Mouse (Mus musculus) forebrain, embryonic 12.5 days (tissue): ENCODE measurements around the gene Bcat1. TPM values are rescaled to one million over a fixed set of nuclear protein-coding genes. Genes with fewer than 3 reads are reported as not detected.

Source experiments
- ATAC-seq: fragments of 200-750 bp; cut with Nextera tagmentation; 2 replicates; pipeline ENCODE4 v1.8.0; 2017; ENCODE audit warnings: moderate TSS enrichment; ENCODE audit not compliant: low FRiP score
- H3K27ac ChIP-seq: fragments of 300-500 bp; sonication (generic); 2 replicates; pipeline ENCODE4 v1.5.1; 2016; ENCODE audit warnings: mild to moderate bottlenecking
- H3K27me3 ChIP-seq: fragments of 300-500 bp; sonication (generic); 2 replicates; pipeline ENCODE4 v1.6.1; 2016; ENCODE audit warnings: mild to moderate bottlenecking
- H3K36me3 ChIP-seq: fragments of 300-500 bp; sonication (generic); replicated peaks from 2 replicates; pipeline ENCODE4 v1.6.1; 2016; ENCODE audit warnings: mild to moderate bottlenecking
- H3K4me1 ChIP-seq: fragments of 300-500 bp; sonication (generic); 2 replicates; pipeline ENCODE4 v1.6.1; 2016
- H3K4me2 ChIP-seq: fragments of 300-500 bp; sonication (generic); 2 replicates; pipeline ENCODE4 v1.6.1; 2016; ENCODE audit warnings: mild to moderate bottlenecking, moderate library complexity
- H3K4me3 ChIP-seq: fragments of 300-500 bp; sonication (generic); replicated peaks from 2 replicates; pipeline ENCODE4 v1.5.1; 2016; ENCODE audit warnings: mild to moderate bottlenecking
- H3K9ac ChIP-seq: fragments of 300-500 bp; sonication (generic); 2 replicates; pipeline ENCODE4 v1.6.1; 2016; ENCODE audit warnings: mild to moderate bottlenecking
- H3K9me3 ChIP-seq: fragments of 300-500 bp; sonication (generic); 2 replicates; pipeline ENCODE4 v1.6.1; 2016
- WGBS: fragments of 180-500 bp; shearing (Covaris S2); methylation state at CpG from one replicate; pipeline ENCODE4 v1.1.7; 2016; 5-methylcytosine and 5-hydroxymethylcytosine counted together
- polyA plus RNA-seq: library from polyadenylated mRNA; unstranded; fragments of >200 nt; fragmentation: Nextera tagmentation; extraction: Ambion mirVana; gene quantifications from 2 replicates; pipeline ENCODE4 v1.2.1, GENCODE M21; 2016

Bcat1 gene
- polyA plus RNA-seq, 1 experiment from 2014 or later, result 98.9 TPM

GRCm38 (mm10) chr6:145065301-145065845 lies 10.6 kb downstream of the Bcat1 start:
- H3K36me3 ChIP-seq, result no peaks in the 10 kb centered on the region
- no peak overlapping the region for H3K4me3 ChIP-seq
- H3K9ac ChIP-seq, result no peak overlapping the region
- H3K27me3 ChIP-seq, result no peaks in the 10 kb centered on the region
- no peak overlapping the region for H3K4me2 ChIP-seq
- 89% methylated on average over 4 of the region's 4 CpGs for WGBS
- H3K4me1 ChIP-seq, result peaks cover 6% of the 10 kb centered on the region; the same call in 1 of the 2 replicates
- no peak overlapping the region for H3K27ac ChIP-seq
- no peaks in the 10 kb centered on the region for H3K9me3 ChIP-seq
- ATAC-seq, result no peak

DNA sequence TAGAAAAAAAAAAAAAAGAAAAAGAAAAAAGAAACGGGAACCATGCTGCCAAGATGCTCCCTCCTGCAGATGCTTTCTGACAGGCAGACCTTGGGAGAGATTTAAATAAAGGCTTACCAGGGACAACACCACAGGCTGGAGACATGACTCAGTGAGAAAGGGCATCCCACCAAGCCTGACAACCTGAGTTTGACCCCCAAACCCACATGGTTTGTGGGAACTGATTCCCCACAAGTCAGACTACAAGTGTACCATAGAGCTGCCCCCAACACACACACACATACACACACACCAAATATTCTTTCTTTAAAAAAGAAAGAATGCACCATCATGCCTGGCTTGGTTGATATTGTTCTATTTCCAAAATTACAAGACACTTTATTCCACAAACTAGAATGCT lies 11.9 kb downstream of the Bcat1 start:
- Histone ChIP-seq H3K27ac (no peak overlapping the region), H3K9me3 (no peaks in the 10 kb centered on the region), H3K36me3 (no peaks in the 10 kb centered on the region), H3K9ac (no peak overlapping the region), H3K4me2 (no peak overlapping the region), H3K4me1 (peaks cover 6% of the 10 kb centered on the region; the same call in 1 of the 2 replicates), H3K27me3 (no peaks in the 10 kb centered on the region), H3K4me3 (no peak overlapping the region)
- WGBS, result 59% methylated on average over 1 of the region's 1 CpGs
- no peak for ATAC-seq

DNA sequence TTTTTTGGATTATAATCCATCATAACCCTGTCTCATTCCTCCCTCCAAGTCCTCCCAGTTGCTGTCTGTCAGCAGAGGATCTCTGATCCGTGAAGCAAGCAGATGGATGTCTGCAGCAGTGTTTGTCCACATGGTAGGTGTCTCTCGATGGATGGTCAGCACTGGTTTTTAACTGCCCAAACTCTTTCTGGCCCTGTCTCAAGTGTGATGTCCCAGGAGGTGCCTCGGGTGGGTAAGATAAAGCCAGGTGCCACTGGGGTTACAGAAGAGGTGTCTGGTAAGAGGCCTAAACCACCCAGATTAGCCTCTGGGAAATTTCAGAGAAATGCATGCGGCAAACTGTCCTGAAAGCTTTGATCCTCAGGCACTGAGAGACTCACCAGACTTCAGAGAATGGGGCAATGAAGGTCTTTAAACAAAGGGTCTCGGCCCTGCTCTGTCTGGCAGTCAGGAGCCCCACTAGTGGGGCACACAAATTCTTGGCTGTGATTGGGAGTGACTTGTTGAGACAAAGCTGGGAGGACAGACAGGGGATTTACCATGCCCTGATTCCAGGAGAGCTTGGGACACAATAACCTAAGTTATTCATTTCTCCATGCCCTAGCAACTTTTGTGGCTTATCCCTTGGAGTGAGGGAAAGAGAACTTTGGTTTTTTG lies 12.6 kb downstream of the Bcat1 start:
- no peak overlapping the region for H3K4me2 ChIP-seq
- 62% methylated on average over 5 of the region's 5 CpGs for WGBS
- H3K27ac ChIP-seq, result no peak overlapping the region
- H3K9ac ChIP-seq, result no peak overlapping the region
- peaks cover 6% of the 10 kb centered on the region; the same call in 1 of the 2 replicates for H3K4me1 ChIP-seq
- no peak overlapping the region for H3K4me3 ChIP-seq
- no peaks in the 10 kb centered on the region for H3K27me3 ChIP-seq
- H3K36me3 ChIP-seq, result no peaks in the 10 kb centered on the region
- no peak for ATAC-seq
- H3K9me3 ChIP-seq, result no peaks in the 10 kb centered on the region

DNA sequence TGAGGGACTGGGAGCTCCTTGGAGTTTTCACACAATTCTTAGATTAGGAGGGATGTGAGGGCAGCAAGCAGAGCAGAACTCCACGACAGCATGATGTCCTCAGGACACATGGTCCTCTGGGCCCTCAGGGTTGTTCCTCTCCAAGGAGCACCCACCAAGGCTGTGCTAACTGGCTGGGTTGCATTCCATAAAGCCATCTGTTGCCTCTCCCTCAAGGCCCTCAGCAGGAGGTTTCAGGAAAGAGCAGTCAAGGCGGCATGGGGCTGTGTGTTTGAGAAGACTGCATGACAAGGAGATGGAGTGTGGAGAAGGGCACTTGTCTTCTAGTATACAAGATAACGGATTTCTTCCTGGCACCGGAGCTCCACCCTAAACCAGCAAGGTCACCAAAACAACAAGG lies 13.2 kb downstream of the Bcat1 start:
- no peak overlapping the region for H3K4me3 ChIP-seq
- H3K27ac ChIP-seq, result no peak overlapping the region
- 75% methylated on average over 4 of the region's 4 CpGs for WGBS

GRCm38 (mm10) chr6:145061361-145061760 lies 14.6 kb downstream of the Bcat1 start:
- H3K4me3 ChIP-seq, result no peak overlapping the region
- 97% methylated on average over 1 of the region's 1 CpGs for WGBS

More for the DNA sequence above, 13.2 kb downstream of the Bcat1 start:
- Histone ChIP-seq H3K36me3 (no peaks in the 10 kb centered on the region), H3K9me3 (no peaks in the 10 kb centered on the region), H3K4me1 (peaks cover 6% of the 10 kb centered on the region; the same call in 1 of the 2 replicates), H3K4me2 (no peak overlapping the region), H3K9ac (no peak overlapping the region), H3K27me3 (no peaks in the 10 kb centered on the region)
- ATAC-seq, result no peak

DNA sequence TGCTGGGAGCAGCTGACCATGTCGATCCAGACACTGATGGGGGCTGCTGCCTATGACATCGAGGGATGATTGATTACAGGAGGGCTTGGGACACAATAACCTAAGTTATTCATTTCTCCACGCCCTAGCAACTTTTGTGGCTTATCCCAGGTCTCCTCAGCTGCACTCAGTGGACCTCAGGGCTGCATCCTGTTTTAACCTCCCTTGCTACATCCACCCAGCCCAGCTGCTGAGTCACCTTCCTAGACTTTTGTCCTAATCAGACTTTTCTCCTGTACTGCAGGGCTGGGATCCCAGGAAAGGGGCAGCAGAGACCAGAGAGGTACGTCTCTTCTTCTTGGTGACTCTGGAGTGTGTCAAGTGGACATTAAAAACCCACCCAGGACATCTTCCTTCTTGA lies 19.9 kb downstream of the Bcat1 start:
- no peak overlapping the region for H3K4me3 ChIP-seq
- no peaks in the 10 kb centered on the region for H3K36me3 ChIP-seq
- no peak overlapping the region for H3K4me2 ChIP-seq
- ATAC-seq, result no peak
- WGBS, result 87% methylated on average over 4 of the region's 4 CpGs
- peaks cover 9% of the 10 kb centered on the region for H3K4me1 ChIP-seq
- no peak overlapping the region for H3K27ac ChIP-seq
- H3K27me3 ChIP-seq, result no peaks in the 10 kb centered on the region
- no peak overlapping the region for H3K9ac ChIP-seq
- no peaks in the 10 kb centered on the region for H3K9me3 ChIP-seq

More at GRCm38 (mm10) chr6:145061361-145061760, 14.6 kb downstream of the Bcat1 start:
- no peak for ATAC-seq
- no peaks in the 10 kb centered on the region for H3K36me3 ChIP-seq
- H3K4me2 ChIP-seq, result no peak overlapping the region
- H3K9ac ChIP-seq, result no peak overlapping the region
- H3K27ac ChIP-seq, result no peak overlapping the region
- no peaks in the 10 kb centered on the region for H3K9me3 ChIP-seq
- H3K27me3 ChIP-seq, result no peaks in the 10 kb centered on the region
- peaks cover 6% of the 10 kb centered on the region; the same call in 1 of the 2 replicates for H3K4me1 ChIP-seq

DNA sequence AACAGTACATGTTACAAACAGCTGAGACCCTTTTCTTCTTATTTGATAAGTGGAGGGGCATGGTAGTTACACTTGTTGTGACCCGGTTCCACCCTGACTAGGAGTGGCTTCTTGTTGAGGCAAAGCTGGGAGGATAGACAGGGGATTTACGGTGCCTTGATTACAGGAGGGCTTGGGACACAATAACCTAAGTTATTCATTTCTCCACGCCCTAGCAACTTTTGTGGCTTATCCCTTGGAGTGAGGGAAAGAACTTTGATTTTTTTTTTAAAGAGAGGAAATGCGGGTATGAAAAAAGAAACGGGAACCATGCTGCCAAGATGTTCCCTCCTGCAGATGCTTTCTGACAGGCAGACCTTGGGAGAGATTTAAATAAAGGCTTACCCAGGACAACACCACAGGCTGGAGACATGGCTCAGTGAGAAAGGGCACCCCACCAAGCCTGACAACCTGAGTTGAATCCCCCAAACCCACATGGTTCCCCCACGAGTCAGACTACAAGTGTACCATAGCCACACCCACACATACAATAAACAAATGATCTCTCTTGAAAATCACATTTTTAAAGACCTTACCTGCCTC lies 20.6 kb downstream of the Bcat1 start:
- Histone ChIP-seq H3K4me3 (no peak overlapping the region), H3K9ac (no peak overlapping the region), H3K9me3 (no peaks in the 10 kb centered on the region), H3K36me3 (no peaks in the 10 kb centered on the region), H3K27me3 (no peaks in the 10 kb centered on the region), H3K27ac (no peak overlapping the region), H3K4me2 (no peak overlapping the region), H3K4me1 (peaks cover 15% of the 10 kb centered on the region)
- WGBS, result 69% methylated on average over 6 of the region's 6 CpGs
- ATAC-seq, result no peak

DNA sequence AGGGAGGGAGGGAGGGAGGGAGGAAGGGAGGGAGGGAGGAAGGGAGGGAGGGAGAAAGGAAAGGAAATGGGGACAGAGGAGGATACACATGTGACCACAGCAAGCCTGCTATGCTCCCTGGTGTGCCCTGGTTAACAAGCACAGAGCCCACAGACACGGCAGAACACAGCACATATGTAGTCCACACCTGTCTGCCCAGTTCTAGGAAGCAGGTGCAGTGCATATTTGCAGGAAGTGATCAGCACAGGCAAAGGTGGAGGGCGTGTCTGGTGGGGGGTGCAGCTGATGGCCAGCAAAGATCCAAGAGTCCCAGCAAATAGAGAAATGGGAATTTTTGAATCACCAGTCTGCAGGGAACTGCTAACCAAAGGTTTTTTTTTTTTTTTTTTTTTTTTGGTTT lies 23.3 kb downstream of the Bcat1 start:
- Histone ChIP-seq H3K36me3 (no peaks in the 10 kb centered on the region), H3K4me2 (no peak overlapping the region), H3K9me3 (no peaks in the 10 kb centered on the region), H3K27me3 (no peaks in the 10 kb centered on the region), H3K4me3 (no peak overlapping the region), H3K9ac (no peak overlapping the region), H3K4me1 (peaks cover 25% of the 10 kb centered on the region), H3K27ac (no peak overlapping the region)
- WGBS, result 84% methylated on average over 2 of the region's 2 CpGs
- no peak for ATAC-seq

DNA sequence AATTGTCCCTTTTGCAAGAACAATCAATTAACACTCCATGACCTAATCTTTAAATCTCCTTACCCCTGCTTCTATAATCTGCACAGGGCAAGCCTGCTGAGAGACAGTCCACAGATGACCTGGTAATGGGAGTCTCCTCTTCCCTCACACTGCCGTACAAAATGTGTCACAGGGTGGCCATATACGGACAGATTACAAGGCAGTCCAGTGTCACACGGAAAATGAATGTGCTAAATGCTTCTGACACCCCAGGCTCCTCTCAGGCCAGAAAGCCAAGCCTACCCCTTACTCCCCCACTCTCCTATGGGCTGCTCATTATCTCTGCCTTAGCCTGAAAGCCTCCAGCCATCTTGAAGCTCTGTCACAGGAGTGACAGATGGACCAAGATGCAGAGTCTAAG lies 25.1 kb downstream of the Bcat1 start:
- H3K4me2 ChIP-seq, result no peak overlapping the region
- H3K36me3 ChIP-seq, result no peaks in the 10 kb centered on the region
- 20% methylated on average over 3 of the region's 3 CpGs for WGBS
- no peak overlapping the region for H3K9ac ChIP-seq
- no peak overlapping the region for H3K4me3 ChIP-seq
- H3K27me3 ChIP-seq, result no peaks in the 10 kb centered on the region
- 0 out of 2 replicates have a peak overlapping the region, but pooled peaks have one; percentile 19 for H3K27ac ChIP-seq
- no peaks in the 10 kb centered on the region for H3K9me3 ChIP-seq
- no peak for ATAC-seq
- H3K4me1 ChIP-seq, result peaks cover 36% of the 10 kb centered on the region

GRCm38 (mm10) chr6:145048131-145048997 lies 27.6 kb downstream of the Bcat1 start:
- Histone ChIP-seq H3K4me1 (peaks cover 54% of the 10 kb centered on the region), H3K27ac (peak overlapping the region; percentile 74), H3K4me2 (peak overlapping the region; percentile 96), H3K36me3 (no peaks in the 10 kb centered on the region), H3K9ac (peak overlapping the region; percentile 70), H3K27me3 (no peaks in the 10 kb centered on the region), H3K9me3 (no peaks in the 10 kb centered on the region), H3K4me3 (peak overlapping the region; percentile 60)
- peak; percentile 34 for ATAC-seq
- under 1% methylated on average over 64 of the region's 64 CpGs for WGBS

DNA sequence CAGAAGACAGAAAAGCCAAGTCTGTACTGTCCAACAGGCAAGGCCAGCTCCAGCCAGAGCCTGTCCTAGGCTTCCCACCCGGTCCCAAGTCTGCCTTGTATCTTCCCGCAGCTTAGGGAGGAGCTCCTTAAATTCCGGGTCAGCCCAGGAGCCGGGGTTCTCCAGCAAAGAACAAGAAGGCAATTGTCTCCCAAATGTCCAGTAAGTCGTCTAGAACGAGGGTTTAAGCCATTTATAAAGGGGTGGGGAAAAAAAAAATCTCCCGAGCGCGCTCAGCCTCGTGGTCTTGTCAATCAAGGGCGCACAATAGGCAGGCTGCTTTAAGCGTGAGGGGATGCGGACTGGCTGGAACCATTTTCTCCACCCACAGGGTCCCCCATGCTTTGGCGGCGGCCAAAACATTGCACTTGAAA lies 28.5 kb downstream of the Bcat1 start:
- peak overlapping the region; percentile 70 for H3K9ac ChIP-seq
- ATAC-seq, result peak; percentile 69
- no peaks in the 10 kb centered on the region for H3K27me3 ChIP-seq
- WGBS, result 1% methylated on average over 15 of the region's 15 CpGs
- peak overlapping the region; percentile 60 for H3K4me3 ChIP-seq
- peak overlapping the region; percentile 74 for H3K27ac ChIP-seq
- peaks cover 54% of the 10 kb centered on the region for H3K4me1 ChIP-seq
- no peaks in the 10 kb centered on the region for H3K36me3 ChIP-seq
- no peaks in the 10 kb centered on the region for H3K9me3 ChIP-seq
- H3K4me2 ChIP-seq, result peak overlapping the region; percentile 96

GRCm38 (mm10) chr6:145046266-145046890 lies 29.6 kb downstream of the Bcat1 start:
- Histone ChIP-seq H3K27ac (peak overlapping the region; percentile 46; the same call in 1 of the 2 replicates), H3K4me2 (peak overlapping the region; percentile 96), H3K9me3 (no peaks in the 10 kb centered on the region), H3K27me3 (no peaks in the 10 kb centered on the region), H3K4me3 (peak overlapping the region; percentile 60), H3K36me3 (no peaks in the 10 kb centered on the region), H3K9ac (peak overlapping the region; percentile 70), H3K4me1 (peaks cover 50% of the 10 kb centered on the region)
- no peak for ATAC-seq
- 67% methylated on average over 13 of the region's 13 CpGs for WGBS
